29 mouse cellular contexts compared by ENCODE assay signal in the genomic region with DNA sequence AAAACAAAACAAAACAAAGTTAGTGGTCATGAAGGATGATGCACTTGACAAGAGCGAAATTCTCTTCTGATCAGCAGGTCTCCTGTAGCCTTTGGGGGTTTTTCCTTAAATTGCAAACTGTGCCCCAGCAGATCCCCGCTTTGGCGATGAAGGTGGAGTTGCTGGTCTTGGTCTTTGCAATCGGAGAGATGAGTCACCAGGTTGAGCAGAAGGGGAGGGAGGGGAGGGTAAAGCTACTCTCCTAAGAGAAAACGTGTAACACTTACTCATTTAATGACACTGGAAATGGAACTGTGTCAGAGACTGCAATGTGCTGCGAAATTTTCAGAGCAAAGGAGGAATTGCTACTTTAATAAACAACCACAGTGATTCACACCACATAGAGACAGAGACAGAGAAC.
"Had no signal": no experiment of that assay in that cellular context is flagged by ENCODE, and none has a peak within 500 bp of the region (broad histone marks: within the 10 kb centered on the region; RNA-seq: fewer than 3 reads in every experiment).

No protein-coding gene starts in this region.

- H3K27ac ChIP-seq: limb, embryonic 10.5 days; limb, embryonic 12.5 days; limb, embryonic 13.5 days; limb, embryonic 15.5 days; liver, embryonic 12.5 days; liver, embryonic 13.5 days; liver, embryonic 14.5 days; liver, embryonic 15.5 days; lung, embryonic 15.5 days; macrophage; midbrain, embryonic 12.5 days; midbrain, embryonic 13.5 days; midbrain, embryonic 15.5 days; neural tube, embryonic 12.5 days had no signal

- DNase-seq: left cerebral cortex, postnatal 4 days; liver; liver, embryonic 13.5 days; liver, postnatal 0 days; lung, adult 18-20 months; lung, adult 2 months; lung, embryonic 14.5 days; lung, postnatal 10 days; lung, postnatal 14 days; lung, postnatal 36 days; lung, postnatal 4 days had no signal

- H3K4me1 ChIP-seq: limb, embryonic 10.5 days; limb, embryonic 12.5 days; limb, embryonic 15.5 days; liver, embryonic 12.5 days; liver, embryonic 13.5 days; liver, embryonic 15.5 days; lung, embryonic 15.5 days; megakaryocyte, embryonic 14.5 days; neural tube, embryonic 12.5 days had no signal

- H3K9me3 ChIP-seq: limb, embryonic 10.5 days; limb, embryonic 12.5 days; limb, embryonic 13.5 days; limb, embryonic 15.5 days; liver, embryonic 12.5 days; liver, embryonic 13.5 days; liver, embryonic 15.5 days; lung, embryonic 15.5 days; megakaryocyte, embryonic 14.5 days; midbrain, embryonic 10.5 days; midbrain, embryonic 12.5 days; midbrain, embryonic 13.5 days; midbrain, embryonic 15.5 days; neural tube, embryonic 12.5 days had no signal

- ATAC-seq: liver, embryonic 12.5 days; liver, postnatal 0 days; lung, postnatal 0 days; midbrain, embryonic 13.5 days; midbrain, embryonic 15.5 days; midbrain, embryonic 16.5 days had no signal

- H3K36me3 ChIP-seq: limb, embryonic 10.5 days; limb, embryonic 12.5 days; limb, embryonic 13.5 days; limb, embryonic 15.5 days; liver, embryonic 12.5 days; liver, embryonic 13.5 days; liver, embryonic 15.5 days; lung, embryonic 15.5 days; midbrain, embryonic 10.5 days; midbrain, embryonic 12.5 days; midbrain, embryonic 13.5 days; midbrain, embryonic 15.5 days; neural tube, embryonic 12.5 days had no signal

- H3K27me3 ChIP-seq: limb, embryonic 12.5 days; limb, embryonic 13.5 days; limb, embryonic 15.5 days; liver, embryonic 12.5 days; liver, embryonic 13.5 days; liver, embryonic 15.5 days; lung, embryonic 15.5 days; megakaryocyte, embryonic 14.5 days; midbrain, embryonic 13.5 days; midbrain, embryonic 15.5 days; neural tube, embryonic 12.5 days had no signal

- H3K4me3 ChIP-seq: limb, embryonic 10.5 days; limb, embryonic 12.5 days; limb, embryonic 13.5 days; limb, embryonic 15.5 days; liver, embryonic 12.5 days; liver, embryonic 13.5 days; liver, embryonic 15.5 days; lung, embryonic 15.5 days; megakaryocyte, embryonic 14.5 days; midbrain, embryonic 10.5 days; midbrain, embryonic 12.5 days; midbrain, embryonic 13.5 days; midbrain, embryonic 15.5 days; myocyte; neural tube, embryonic 12.5 days had no signal
